Mouse (Mus musculus) heart, postnatal 0 days (tissue): Measurements from ENCODE around the gene Mapk8. TPM values are rescaled to one million over a fixed set of nuclear protein-coding genes. Genes with fewer than 3 reads are reported as not detected.

ENCODE experiments used
- ATAC-seq: fragments of 200-750 bp; cut with Nextera tagmentation; 2 replicates; pipeline ENCODE4 v1.8.0; 2017; ENCODE audit warnings: low read depth, moderate number of reproducible peaks, moderate library complexity; ENCODE audit not compliant: insufficient read depth
- DNase-seq: peaks from one replicate; pipeline ENCODE4 v3.0.0-alpha.2; 2016; ENCODE audit warnings: low spot score
- H3K27ac ChIP-seq: fragments of 300-500 bp; sonication (generic); 2 replicates; pipeline ENCODE4 v1.5.1; 2014; ENCODE audit warnings: low read depth, mild to moderate bottlenecking
- H3K27me3 ChIP-seq: fragments of 300-500 bp; sonication (generic); 2 replicates; pipeline ENCODE4 v1.6.1; 2014; ENCODE audit warnings: low read length, mixed read lengths; ENCODE audit not compliant: control insufficient read depth, insufficient read depth
- H3K36me3 ChIP-seq: fragments of 300-500 bp; sonication (generic); replicated peaks from 2 replicates; pipeline ENCODE4 v1.6.1; 2014; ENCODE audit warnings: low read length, mixed read lengths; ENCODE audit not compliant: control insufficient read depth, insufficient read depth
- H3K4me1 ChIP-seq: fragments of 300-500 bp; sonication (generic); 2 replicates; pipeline ENCODE4 v1.6.1; 2014; ENCODE audit warnings: antibody characterized with exemption; ENCODE audit not compliant: control insufficient read depth, insufficient read depth
- H3K4me2 ChIP-seq: fragments of 300-500 bp; sonication (generic); 2 replicates; pipeline ENCODE4 v1.6.1; 2014; ENCODE audit warnings: low read depth, mild to moderate bottlenecking, low read length, moderate library complexity
- H3K4me3 ChIP-seq: fragments of 300-500 bp; sonication (generic); 2 replicates; pipeline ENCODE4 v1.5.1; 2014; ENCODE audit warnings: low read depth, low read length
- H3K9ac ChIP-seq: fragments of 300-500 bp; sonication (generic); replicated peaks from 2 replicates; pipeline ENCODE4 v1.6.1; 2014; ENCODE audit warnings: low read depth, low read length, mixed read lengths
- H3K9me3 ChIP-seq: fragments of 300-500 bp; sonication (generic); replicated peaks from 2 replicates; pipeline ENCODE4 v1.6.1; 2016; ENCODE audit warnings: low read length; ENCODE audit not compliant: control insufficient read depth
- CTCF ChIP-seq: IDR thresholded peaks from 2 replicates; pipeline ENCODE4 v1.5.1; 2016; ENCODE audit warnings: antibody characterized with exemption, control low read depth, low read depth
- EP300 ChIP-seq: IDR thresholded peaks from 2 replicates; pipeline ENCODE4 v1.6.1; 2016; ENCODE audit warnings: antibody characterized with exemption, low read depth
- WGBS: fragments of 180-500 bp; shearing (Covaris S2); extraction: QIAGEN DNeasy Blood & Tissue Kit; methylation state at CpG from one replicate; pipeline ENCODE4 v1.1.7; 2014; 5-methylcytosine and 5-hydroxymethylcytosine counted together
- polyA plus RNA-seq: library from polyadenylated mRNA; unstranded; fragments of >200 nt; fragmentation: Nextera tagmentation; extraction: Ambion mirVana; gene quantifications from 2 replicates; pipeline ENCODE4 v1.2.1, GENCODE M21; 2015
- total RNA-seq: library from RNA; depleted of rRNA; stranded (reverse); fragments of >200 nt; gene quantifications from 2 replicates; pipeline ENCODE4 v1.2.3, GENCODE M21; 2014; ENCODE audit warnings: low replicate concordance

Mapk8 gene
- total and polyA plus RNA-seq, 2 experiments from 2014 or later, result 12.8 to 88.1 TPM

DNA sequence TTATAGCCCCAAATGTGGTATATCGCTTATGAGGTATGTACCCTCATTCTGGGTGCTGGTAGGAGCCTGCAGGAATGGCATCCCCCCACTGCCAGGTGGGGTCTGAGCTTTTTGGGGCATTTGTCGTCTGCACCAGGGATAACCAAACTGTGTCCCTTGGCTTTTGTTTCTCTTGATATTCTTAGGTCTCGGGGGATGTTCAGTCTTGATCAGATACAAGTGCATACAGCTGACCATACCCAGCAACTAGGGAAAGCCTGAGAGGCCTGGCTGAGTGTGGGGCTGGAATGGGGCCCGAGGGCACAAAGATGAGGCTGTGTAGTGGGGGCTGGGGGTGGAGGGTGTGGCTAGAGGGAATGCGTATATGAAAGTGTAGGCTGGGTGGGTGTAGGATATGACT, 83.3 kb downstream of the Mapk8 start:
- no peak overlapping the region for H3K27ac ChIP-seq
- peaks cover 7% of the 10 kb centered on the region for H3K4me1 ChIP-seq
- no peaks in the 10 kb centered on the region for H3K9me3 ChIP-seq
- H3K36me3 ChIP-seq, result no peaks in the 10 kb centered on the region
- no peak for ATAC-seq
- H3K27me3 ChIP-seq, result peaks cover 28% of the 10 kb centered on the region
- no peak overlapping the region for H3K4me2 ChIP-seq
- H3K9ac ChIP-seq, result no peak overlapping the region
- DNase-seq, result no peak
- TF ChIP-seq EP300 (no peak), CTCF (no peak)
- no peak overlapping the region for H3K4me3 ChIP-seq
- 66% methylated on average over 5 of the region's 5 CpGs for WGBS

DNA sequence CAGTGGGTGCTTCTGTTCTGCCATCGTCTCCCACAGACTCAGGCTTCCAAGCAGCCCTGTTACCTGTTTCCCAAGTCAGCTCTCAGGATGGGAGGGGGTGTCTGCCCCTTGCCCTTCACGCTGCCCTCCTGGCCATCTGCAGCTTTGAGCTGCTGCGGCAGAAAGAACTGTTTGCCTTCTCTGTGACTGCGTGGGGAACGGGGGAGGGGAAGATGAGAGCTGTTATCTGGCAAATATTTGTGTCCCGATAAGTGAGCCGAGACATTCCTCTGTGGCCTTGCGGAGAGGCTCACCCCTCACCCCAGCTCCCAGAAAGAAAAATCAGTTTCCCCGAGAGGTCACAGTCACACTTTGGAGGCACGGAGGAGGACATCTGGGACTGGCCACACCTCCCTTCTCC, 84.2 kb downstream of the Mapk8 start:
- no peak overlapping the region; the same call in 1 of the 2 replicates for H3K4me3 ChIP-seq
- no peaks in the 10 kb centered on the region for H3K36me3 ChIP-seq
- H3K27ac ChIP-seq, result no peak overlapping the region
- no peak for TF ChIP-seq CTCF
- no peak for TF ChIP-seq EP300
- no peak for DNase-seq
- whole genome bisulfite sequencing, result 10% methylated on average over 10 of the region's 10 CpGs
- H3K9me3 ChIP-seq, result no peaks in the 10 kb centered on the region
- no peak for ATAC-seq
- H3K4me2 ChIP-seq, result peak overlapping the region; percentile 37
- peaks cover 7% of the 10 kb centered on the region for H3K4me1 ChIP-seq
- no peak overlapping the region for H3K9ac ChIP-seq
- H3K27me3 ChIP-seq, result peaks cover 32% of the 10 kb centered on the region

DNA sequence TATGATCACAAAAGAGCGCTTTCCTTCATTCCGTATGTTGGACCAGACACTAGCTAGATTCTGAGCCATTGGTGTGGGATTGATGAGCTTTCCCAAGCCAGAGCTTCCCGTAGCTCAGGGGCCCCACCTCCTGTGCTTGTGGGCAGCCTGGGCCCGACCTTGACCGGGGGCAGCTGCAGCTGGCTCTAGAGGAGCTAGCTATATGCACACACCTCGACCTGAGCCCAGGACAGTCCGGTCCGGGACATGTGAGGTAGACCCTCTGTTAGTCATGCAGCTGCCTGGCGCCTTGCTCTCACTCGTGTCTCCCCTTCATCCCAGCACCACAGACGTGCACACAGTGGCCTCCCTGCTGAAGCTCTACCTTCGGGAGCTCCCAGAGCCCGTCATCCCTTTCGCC, 84.8 kb downstream of the Mapk8 start:
- TF ChIP-seq EP300, result no peak
- TF ChIP-seq CTCF, result no peak
- H3K9ac ChIP-seq, result no peak overlapping the region
- H3K9me3 ChIP-seq, result no peaks in the 10 kb centered on the region
- DNase-seq (no peak), ATAC-seq (no peak)
- no peak overlapping the region for H3K27ac ChIP-seq
- 52% methylated on average over 14 of the region's 14 CpGs for WGBS
- peaks cover 7% of the 10 kb centered on the region for H3K4me1 ChIP-seq
- no peak overlapping the region for H3K4me2 ChIP-seq
- H3K27me3 ChIP-seq, result peaks cover 30% of the 10 kb centered on the region
- H3K4me3 ChIP-seq, result no peak overlapping the region
- H3K36me3 ChIP-seq, result no peaks in the 10 kb centered on the region

DNA sequence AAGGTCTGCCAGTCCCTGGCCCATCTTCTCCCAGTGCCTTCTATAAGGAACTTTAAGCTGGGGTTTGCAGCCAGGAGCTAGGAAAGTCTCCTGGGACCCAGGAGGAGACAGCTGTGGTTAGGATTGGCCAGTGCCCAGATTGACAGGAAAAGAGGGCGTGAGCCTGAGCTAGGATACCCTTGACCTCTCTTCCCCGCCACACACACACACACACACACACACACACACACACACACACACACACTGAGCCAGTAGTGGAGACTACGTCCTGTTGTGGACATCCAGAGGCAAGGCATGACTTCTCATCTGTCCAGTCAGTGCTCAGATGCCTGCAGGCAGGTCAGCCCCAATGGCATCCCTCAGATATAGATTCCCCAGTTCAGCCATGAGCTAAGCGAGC, 85.4 kb downstream of the Mapk8 start:
- DNase-seq, result no peak
- Histone ChIP-seq H3K27me3 (peaks cover 30% of the 10 kb centered on the region), H3K4me3 (no peak overlapping the region), H3K9ac (no peak overlapping the region), H3K36me3 (no peaks in the 10 kb centered on the region), H3K4me2 (no peak overlapping the region), H3K9me3 (no peaks in the 10 kb centered on the region), H3K27ac (no peak overlapping the region), H3K4me1 (peaks cover 7% of the 10 kb centered on the region)
- TF ChIP-seq CTCF (no peak), EP300 (no peak)
- no peak for ATAC-seq
- WGBS, result 61% methylated on average over 4 of the region's 4 CpGs

DNA sequence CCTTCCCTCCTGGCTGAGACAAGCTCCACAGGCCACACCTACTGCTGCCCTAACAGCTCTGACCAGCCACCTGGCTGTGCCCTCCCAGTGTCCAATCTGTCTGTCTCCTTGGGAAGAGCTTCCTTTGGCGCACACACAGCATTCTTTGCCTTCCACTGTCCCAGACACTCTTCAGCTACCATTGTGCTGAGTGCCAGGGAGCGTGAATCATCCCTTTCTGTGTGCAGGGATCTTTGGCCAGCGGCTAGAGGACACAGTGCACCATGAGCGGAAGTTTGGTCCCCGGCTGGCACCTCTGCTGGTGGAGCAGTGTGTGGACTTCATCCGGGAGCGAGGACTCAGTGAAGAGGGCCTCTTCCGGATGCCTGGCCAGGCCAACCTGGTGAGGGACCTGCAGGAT, 88.1 kb downstream of the Mapk8 start:
- Histone ChIP-seq H3K36me3 (no peaks in the 10 kb centered on the region), H3K4me1 (peaks cover 7% of the 10 kb centered on the region), H3K9ac (no peak overlapping the region), H3K27me3 (peaks cover 30% of the 10 kb centered on the region), H3K4me3 (no peak overlapping the region), H3K27ac (no peak overlapping the region), H3K4me2 (no peak overlapping the region), H3K9me3 (no peaks in the 10 kb centered on the region)
- WGBS, result 79% methylated on average over 8 of the region's 8 CpGs
- ATAC-seq, result no peak
- no peak for TF ChIP-seq CTCF
- no peak for TF ChIP-seq EP300
- DNase-seq, result no peak

DNA sequence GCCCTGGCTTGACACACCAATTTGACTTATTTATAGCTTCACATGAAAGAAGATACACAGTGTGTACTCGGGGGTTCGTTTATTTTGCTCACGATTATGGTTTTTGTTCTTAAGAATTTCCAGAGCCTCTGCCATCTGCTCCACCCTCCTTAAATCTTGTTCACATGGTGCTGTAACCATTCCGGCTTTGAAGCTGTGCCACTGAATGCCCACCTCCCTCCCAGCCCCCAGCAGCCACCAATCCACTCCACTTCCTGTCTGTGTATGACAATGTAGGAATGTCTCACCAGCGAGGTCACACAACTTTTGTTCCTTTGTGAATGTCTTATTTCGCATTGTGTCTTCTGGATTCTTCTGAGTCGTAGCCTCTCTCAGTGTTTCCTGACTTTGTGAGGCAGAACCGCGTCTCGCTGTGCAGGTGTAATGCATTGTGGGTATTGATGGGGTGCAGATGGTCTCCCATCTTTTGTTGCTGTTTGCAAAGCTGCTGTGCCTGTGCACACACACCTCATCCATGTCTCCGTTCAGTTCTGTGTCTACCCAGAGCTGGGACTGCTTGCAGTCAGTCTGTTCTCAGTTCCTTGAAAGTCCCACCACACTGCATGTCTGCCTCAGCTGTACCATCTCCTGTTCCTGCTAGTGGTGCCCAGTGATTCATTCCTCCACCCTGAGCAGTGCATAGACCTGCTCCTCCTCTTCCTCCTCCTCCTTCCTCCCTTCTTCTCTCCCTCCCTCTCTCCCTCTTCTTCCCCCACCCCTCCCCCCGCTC, 89.2 kb downstream of the Mapk8 start:
- Histone ChIP-seq H3K9ac (no peak overlapping the region), H3K4me3 (no peak overlapping the region), H3K4me1 (peaks cover 2% of the 10 kb centered on the region), H3K36me3 (no peaks in the 10 kb centered on the region), H3K27ac (no peak overlapping the region), H3K27me3 (peaks cover 33% of the 10 kb centered on the region), H3K9me3 (no peaks in the 10 kb centered on the region), H3K4me2 (no peak overlapping the region)
- ATAC-seq, result no peak
- TF ChIP-seq EP300 (no peak), CTCF (no peak)
- DNase-seq, result no peak
- 60% methylated on average over 12 of the region's 12 CpGs for WGBS
